Mouse (Mus musculus) embryonic facial prominence, embryonic 11.5 days (tissue): Measurements from ENCODE around the gene Maats1. TPM values are rescaled to one million over a fixed set of nuclear protein-coding genes. Genes with fewer than 3 reads are reported as not detected.

Experiments used
- ATAC-seq: fragments of 200-750 bp; cut with Nextera tagmentation; replicated peaks from 2 replicates; pipeline ENCODE4 v1.8.0; 2017; ENCODE audit warnings: low read depth; ENCODE audit not compliant: insufficient number of reproducible peaks, low FRiP score, low TSS enrichment
- DNase-seq: peaks from one replicate; pipeline ENCODE4 v3.0.0-alpha.2; 2015; ENCODE audit warnings: low spot score
- H3K27ac ChIP-seq: fragments of 300-500 bp; sonication (generic); replicated peaks from 2 replicates; pipeline ENCODE4 v1.5.1; 2014; ENCODE audit warnings: mild to moderate bottlenecking, low read depth, low read length, control low read depth
- H3K27me3 ChIP-seq: fragments of 300-500 bp; sonication (generic); 2 replicates; pipeline ENCODE4 v1.6.1; 2014; ENCODE audit warnings: mild to moderate bottlenecking, low read length, moderate library complexity, mixed read lengths; ENCODE audit not compliant: control insufficient read depth, insufficient read depth
- H3K36me3 ChIP-seq: fragments of 300-500 bp; sonication (generic); replicated peaks from 2 replicates; pipeline ENCODE4 v1.6.1; 2014; ENCODE audit warnings: low read depth, mild to moderate bottlenecking, low read length, moderate library complexity, mixed read lengths; ENCODE audit not compliant: control insufficient read depth, insufficient read depth
- H3K4me1 ChIP-seq: fragments of 300-500 bp; sonication (generic); 2 replicates; pipeline ENCODE4 v1.6.1; 2014; ENCODE audit warnings: low read length, mixed read lengths; ENCODE audit not compliant: control insufficient read depth, insufficient read depth
- H3K4me2 ChIP-seq: fragments of 300-500 bp; sonication (generic); 2 replicates; pipeline ENCODE4 v1.6.1; 2014; ENCODE audit warnings: low read depth, mild to moderate bottlenecking, control low read depth, low read length, moderate library complexity
- H3K4me3 ChIP-seq: fragments of 300-500 bp; sonication (generic); 2 replicates; pipeline ENCODE4 v1.5.1; 2014; ENCODE audit warnings: low read depth, low read length, control low read depth
- H3K9ac ChIP-seq: fragments of 300-500 bp; sonication (generic); replicated peaks from 2 replicates; pipeline ENCODE4 v1.6.1; 2014; ENCODE audit warnings: mild to moderate bottlenecking, control low read depth, low read length
- H3K9me3 ChIP-seq: fragments of 300-500 bp; sonication (generic); replicated peaks from 2 replicates; pipeline ENCODE4 v1.6.1; 2016; ENCODE audit warnings: mild to moderate bottlenecking, low read length, inconsistent platforms, mixed read lengths; ENCODE audit not compliant: control insufficient read depth
- WGBS: fragments of 180-500 bp; shearing (Covaris S2); extraction: QIAGEN DNeasy Blood & Tissue Kit; methylation state at CpG from one replicate; pipeline ENCODE4 v1.1.7; 2014; 5-methylcytosine and 5-hydroxymethylcytosine counted together
- polyA plus RNA-seq: library from polyadenylated mRNA; unstranded; fragments of >200 nt; fragmentation: Nextera tagmentation; extraction: Ambion mirVana; gene quantifications from 2 replicates; pipeline ENCODE4 v1.2.1, GENCODE M21; 2014

Gene Maats1
- polyA plus RNA-seq, 1 experiment from 2014 or later = 0.13 TPM

DNA sequence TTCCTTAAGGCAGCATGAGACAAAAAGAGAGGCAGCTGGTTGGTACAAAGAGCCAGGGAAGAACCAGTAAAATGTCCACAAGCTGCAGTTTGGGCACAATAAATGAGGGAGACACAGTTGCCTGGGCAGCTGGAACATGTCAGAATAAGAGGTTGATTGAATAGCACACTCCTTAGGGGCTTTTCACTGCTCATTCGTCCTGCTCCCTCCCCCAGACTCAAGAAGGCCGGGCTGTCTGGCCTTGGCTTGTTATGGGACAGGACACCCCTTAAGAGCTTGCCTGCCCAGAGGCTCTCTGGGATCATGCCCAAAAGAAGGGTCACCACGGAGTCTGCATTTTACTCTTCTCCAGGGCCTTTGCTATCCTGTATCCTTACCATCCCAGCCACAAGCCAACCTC lies 58.6 kb downstream of the Maats1 start:
- no peak overlapping the region for H3K9ac ChIP-seq
- H3K36me3 ChIP-seq = no peaks in the 10 kb centered on the region
- ATAC-seq (no peak), DNase-seq (no peak)
- H3K27me3 ChIP-seq = no peaks in the 10 kb centered on the region
- no peak overlapping the region for H3K4me3 ChIP-seq
- H3K4me1 ChIP-seq = no peaks in the 10 kb centered on the region
- H3K27ac ChIP-seq = no peak overlapping the region
- WGBS = 40% methylated on average over 3 of the region's 3 CpGs
- H3K4me2 ChIP-seq = no peak overlapping the region
- H3K9me3 ChIP-seq = no peaks in the 10 kb centered on the region

DNA sequence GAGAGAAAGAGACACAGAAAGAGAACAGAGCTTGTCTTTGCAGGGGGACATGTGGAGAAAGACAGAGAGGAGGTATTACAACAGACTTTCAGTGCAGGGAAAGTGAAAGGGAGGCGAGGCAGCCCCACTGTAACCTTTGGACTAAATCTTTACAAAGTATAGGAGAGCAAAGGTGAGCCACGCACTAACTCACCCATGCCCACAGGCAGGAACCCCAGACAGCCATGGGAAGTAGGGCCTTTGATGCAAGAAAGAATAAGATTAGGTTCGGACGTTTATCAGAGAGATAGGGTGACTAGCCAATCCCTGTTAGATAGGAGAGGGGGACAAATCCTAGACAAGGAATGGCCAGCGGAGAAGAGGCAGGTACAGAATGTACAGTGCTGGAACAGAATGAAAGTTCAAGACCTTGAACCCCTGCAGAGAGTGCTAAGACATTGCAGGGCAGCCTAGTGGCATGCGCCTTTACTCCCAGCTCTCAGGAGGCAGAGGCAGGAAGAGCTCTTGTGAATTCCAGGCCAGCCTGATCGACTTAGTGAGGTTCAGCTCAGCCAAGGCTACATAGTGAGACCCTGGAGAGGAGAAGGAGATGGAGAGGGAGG lies 59.3 kb downstream of the Maats1 start:
- no peaks in the 10 kb centered on the region for H3K27me3 ChIP-seq
- H3K36me3 ChIP-seq = no peaks in the 10 kb centered on the region
- 83% methylated on average over 7 of the region's 7 CpGs for WGBS
- ATAC-seq = no peak
- no peak overlapping the region for H3K4me2 ChIP-seq
- H3K4me3 ChIP-seq = no peak overlapping the region
- H3K9ac ChIP-seq = no peak overlapping the region
- H3K9me3 ChIP-seq = no peaks in the 10 kb centered on the region
- no peak overlapping the region for H3K27ac ChIP-seq
- no peak for DNase-seq
- H3K4me1 ChIP-seq = no peaks in the 10 kb centered on the region

DNA sequence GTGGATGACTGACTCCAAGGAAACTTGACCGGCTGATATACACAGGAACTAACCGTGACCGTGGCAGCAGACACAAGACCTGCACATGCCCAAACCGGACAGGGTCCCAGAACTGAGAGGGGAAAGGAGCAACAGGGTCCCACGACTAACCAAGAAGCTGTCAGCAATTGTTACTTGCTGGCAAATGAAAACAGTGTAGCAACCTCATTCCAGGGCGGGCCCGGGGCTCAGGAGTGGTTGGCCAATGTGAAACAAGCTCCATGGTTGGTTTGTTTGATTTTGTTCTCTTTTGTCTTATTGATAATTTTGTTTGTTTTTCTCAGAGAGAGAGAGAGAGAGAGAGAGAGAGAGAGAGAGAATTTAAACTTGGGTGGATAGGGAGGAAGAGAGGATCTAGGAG lies 61.0 kb downstream of the Maats1 start:
- DNase-seq (no peak), ATAC-seq (no peak)
- Histone ChIP-seq H3K4me3 (no peak overlapping the region), H3K4me2 (no peak overlapping the region), H3K36me3 (no peaks in the 10 kb centered on the region), H3K27me3 (no peaks in the 10 kb centered on the region), H3K9ac (no peak overlapping the region), H3K27ac (no peak overlapping the region), H3K9me3 (no peaks in the 10 kb centered on the region), H3K4me1 (no peaks in the 10 kb centered on the region)
- 90% methylated on average over 7 of the region's 7 CpGs for WGBS

DNA sequence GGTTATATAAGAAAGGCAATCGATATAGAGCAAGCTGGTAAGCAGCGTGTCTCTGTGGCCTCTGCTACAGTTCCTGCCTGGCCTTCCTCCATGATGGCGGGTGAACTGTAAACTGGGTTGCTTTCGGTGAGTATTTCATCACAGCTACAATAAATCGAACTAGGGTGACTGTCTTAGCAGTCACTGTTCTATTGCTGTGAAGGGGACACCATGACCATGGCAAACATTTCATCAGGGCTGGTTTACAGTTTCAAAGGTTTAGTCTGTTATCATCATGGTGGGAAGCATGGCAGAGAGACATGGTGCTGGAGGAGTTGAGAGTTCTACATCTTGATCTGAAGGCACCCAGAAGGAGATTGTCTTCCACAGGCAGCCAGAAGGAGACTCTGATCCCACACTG lies 62.1 kb downstream of the Maats1 start:
- H3K4me3 ChIP-seq = no peak overlapping the region
- no peak for DNase-seq
- ATAC-seq = no peak
- H3K4me1 ChIP-seq = no peaks in the 10 kb centered on the region
- no peaks in the 10 kb centered on the region for H3K36me3 ChIP-seq
- no peaks in the 10 kb centered on the region for H3K9me3 ChIP-seq
- no peak overlapping the region for H3K27ac ChIP-seq
- 90% methylated on average over 5 of the region's 5 CpGs for WGBS
- no peak overlapping the region for H3K4me2 ChIP-seq
- no peaks in the 10 kb centered on the region for H3K27me3 ChIP-seq
- no peak overlapping the region for H3K9ac ChIP-seq

DNA sequence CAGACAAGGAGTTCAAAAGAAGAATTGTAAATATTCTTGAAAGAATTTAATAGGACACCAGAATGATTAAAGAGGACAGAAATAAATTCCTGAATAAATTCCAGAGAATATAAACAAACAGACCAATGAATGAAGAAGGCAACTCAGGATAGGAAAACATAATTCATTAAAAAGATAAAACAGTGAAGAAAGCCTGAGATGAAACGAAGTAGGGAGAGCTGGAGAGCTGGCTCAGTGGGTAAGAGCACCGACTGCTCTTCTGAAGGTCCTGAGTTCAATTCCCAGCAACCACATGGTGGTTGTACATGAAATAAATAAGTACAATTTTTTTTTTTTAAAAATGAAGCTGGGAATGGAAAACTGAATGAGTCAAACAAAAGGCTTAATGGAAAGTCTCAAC lies 67.2 kb downstream of the Maats1 start:
- no peak overlapping the region for H3K9ac ChIP-seq
- ATAC-seq (no peak), DNase-seq (no peak)
- WGBS = 77% methylated on average over 2 of the region's 2 CpGs
- no peak overlapping the region for H3K4me2 ChIP-seq
- no peaks in the 10 kb centered on the region for H3K4me1 ChIP-seq
- no peaks in the 10 kb centered on the region for H3K36me3 ChIP-seq
- H3K27me3 ChIP-seq = no peaks in the 10 kb centered on the region
- H3K9me3 ChIP-seq = no peaks in the 10 kb centered on the region
- no peak overlapping the region for H3K4me3 ChIP-seq
- no peak overlapping the region for H3K27ac ChIP-seq

DNA sequence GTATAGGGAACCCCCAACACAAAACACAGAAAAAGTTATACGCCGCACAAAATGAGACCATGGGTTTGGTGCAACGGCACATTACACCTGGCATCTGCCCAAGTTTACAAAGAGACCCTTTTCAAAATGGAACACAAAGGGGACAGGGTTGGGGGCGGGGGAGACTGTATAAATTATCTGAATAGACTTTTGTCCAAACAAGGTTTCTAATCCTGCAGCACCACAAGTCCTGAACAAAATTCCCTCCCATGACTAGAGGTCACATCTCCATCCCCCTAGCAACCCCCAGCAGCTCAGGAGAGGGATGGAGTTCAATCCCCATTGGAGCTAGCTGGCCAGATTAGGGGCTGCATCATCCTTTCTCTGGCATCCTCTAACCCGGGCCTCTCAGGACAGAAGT lies 69.5 kb downstream of the Maats1 start:
- Histone ChIP-seq H3K9ac (no peak overlapping the region), H3K36me3 (no peaks in the 10 kb centered on the region), H3K27me3 (no peaks in the 10 kb centered on the region), H3K4me1 (no peaks in the 10 kb centered on the region), H3K4me3 (no peak overlapping the region), H3K4me2 (no peak overlapping the region), H3K9me3 (no peaks in the 10 kb centered on the region), H3K27ac (no peak overlapping the region)
- DNase-seq (no peak), ATAC-seq (no peak)
- 74% methylated on average over 5 of the region's 5 CpGs for WGBS

DNA sequence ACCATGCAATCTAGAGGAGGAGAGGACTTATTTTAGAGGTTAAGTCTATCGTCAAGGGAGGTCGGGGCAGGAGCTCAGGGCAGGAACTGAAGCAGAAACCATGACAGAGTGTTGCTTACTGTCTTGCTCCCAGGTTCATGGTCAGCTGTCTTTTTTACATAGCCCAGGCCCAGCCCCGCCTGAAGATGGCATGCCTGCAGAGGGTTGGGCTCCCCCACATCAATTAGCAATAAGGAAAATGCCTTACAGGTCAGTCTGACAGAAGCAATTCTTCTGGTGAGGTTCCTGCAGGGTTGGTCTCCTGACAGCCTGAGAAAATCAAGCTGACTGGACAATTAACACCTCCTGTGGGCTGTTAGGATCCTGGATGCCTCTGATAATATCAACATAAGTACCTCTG lies 70.3 kb downstream of the Maats1 start:
- H3K27me3 ChIP-seq = no peaks in the 10 kb centered on the region
- H3K9me3 ChIP-seq = no peaks in the 10 kb centered on the region
- no peak overlapping the region for H3K9ac ChIP-seq
- no peak overlapping the region for H3K4me3 ChIP-seq
- no peaks in the 10 kb centered on the region for H3K36me3 ChIP-seq
- H3K27ac ChIP-seq = no peak overlapping the region
- H3K4me1 ChIP-seq = no peaks in the 10 kb centered on the region
- ATAC-seq (no peak), DNase-seq (no peak)
- 72% methylated on average over 3 of the region's 3 CpGs for WGBS
- no peak overlapping the region for H3K4me2 ChIP-seq

DNA sequence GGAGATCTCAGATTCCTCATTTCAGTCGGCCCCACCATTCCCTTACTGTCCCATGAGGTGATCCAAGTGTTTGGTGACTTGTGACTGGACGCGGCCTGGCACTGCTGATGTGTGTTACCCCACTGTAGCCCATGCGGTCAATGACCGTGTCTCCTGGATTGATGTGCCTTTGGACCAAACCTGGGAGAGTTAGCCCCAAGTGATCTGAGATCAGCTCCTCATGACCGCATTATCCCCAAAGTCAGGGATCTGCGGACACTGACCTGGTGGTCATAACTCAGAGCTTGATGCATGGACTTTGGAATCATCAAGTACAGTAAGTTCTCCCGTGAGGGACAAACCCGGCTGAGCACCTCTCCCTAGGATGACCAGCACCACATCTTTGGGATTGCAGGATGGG lies 86.0 kb downstream of the Maats1 start:
- ATAC-seq (no peak), DNase-seq (no peak)
- no peaks in the 10 kb centered on the region for H3K4me1 ChIP-seq
- H3K27me3 ChIP-seq = no peaks in the 10 kb centered on the region
- H3K4me3 ChIP-seq = no peak overlapping the region
- H3K4me2 ChIP-seq = no peak overlapping the region
- no peaks in the 10 kb centered on the region for H3K36me3 ChIP-seq
- 90% methylated on average over 9 of the region's 9 CpGs for WGBS
- H3K27ac ChIP-seq = no peak overlapping the region
- H3K9ac ChIP-seq = no peak overlapping the region
- no peaks in the 10 kb centered on the region for H3K9me3 ChIP-seq
